Mouse (Mus musculus) adrenal gland, adult 18-20 months (tissue): ENCODE results near the gene Rasgrp2. TPM values are rescaled to one million over a fixed set of nuclear protein-coding genes. Genes with fewer than 3 reads are reported as not detected.

Source experiments
- DNase-seq, 2 experiments: peaks; one replicate each; pipeline ENCODE4 v3.0.0; 2021 to 2022; ENCODE audit warnings: low spot score in 2 of 2
- total RNA-seq, 2 experiments: library from RNA; stranded (reverse); gene quantifications; 1 replicate in 1 of 2; 2 replicates in 1 of 2; pipeline ENCODE4 v1.2.3; 2021

Rasgrp2 gene
- total RNA-seq, 2 experiments from 2014 or later: 38.0 to 44.8 TPM

- no peak for DNase-seq
These were observed 17.9 kb upstream of the Rasgrp2 start for GRCm38 (mm10) chr19:6381238-6381637.

- DNase-seq: no peak
These were observed 16.7 kb upstream of the Rasgrp2 start for GRCm38 (mm10) chr19:6382323-6382924.

GRCm38 (mm10) chr19:6383470-6383869, 15.7 kb upstream of the Rasgrp2 start:
- no peak for DNase-seq

GRCm38 (mm10) chr19:6384128-6384527, 15.0 kb upstream of the Rasgrp2 start, which contains the start of gene Pygm:
Gene Pygm, plus strand, starts transcription at chr19:6384399.
- no peak for DNase-seq

GRCm38 (mm10) chr19:6384954-6385353, 14.2 kb upstream of the Rasgrp2 start:
- DNase-seq: peak in 1 of 2 experiments; percentile 54

- DNase-seq: no peak
These were observed 13.7 kb upstream of the Rasgrp2 start for GRCm38 (mm10) chr19:6385419-6385818.

GRCm38 (mm10) chr19:6385821-6386220, 13.3 kb upstream of the Rasgrp2 start:
- DNase-seq: no peak

- no peak for DNase-seq
These were observed 12.9 kb upstream of the Rasgrp2 start for GRCm38 (mm10) chr19:6386234-6386633.

- DNase-seq: no peak
These were observed 11.1 kb upstream of the Rasgrp2 start for GRCm38 (mm10) chr19:6388006-6388405.

GRCm38 (mm10) chr19:6389803-6390202, 9.3 kb upstream of the Rasgrp2 start:
- peak in 1 of 2 experiments; percentile 21 for DNase-seq

- no peak for DNase-seq
These were observed 8.9 kb upstream of the Rasgrp2 start for GRCm38 (mm10) chr19:6390251-6390650.

GRCm38 (mm10) chr19:6392743-6393393, 6.3 kb upstream of the Rasgrp2 start:
- DNase-seq: no peak

GRCm38 (mm10) chr19:6393637-6394036, 5.5 kb upstream of the Rasgrp2 start:
- no peak for DNase-seq

GRCm38 (mm10) chr19:6396237-6396636, 2.9 kb upstream of the Rasgrp2 start:
- DNase-seq: no peak

- DNase-seq: peak in 1 of 2 experiments; percentile 22
These were observed 1.4 kb upstream of the Rasgrp2 start for GRCm38 (mm10) chr19:6397582-6398249.

- peak in 1 of 2 experiments; percentile 63 for DNase-seq
These were observed 474 bp upstream of the Rasgrp2 start for GRCm38 (mm10) chr19:6398447-6399284.

- DNase-seq: no peak
These were observed 1.3 kb downstream of the Rasgrp2 start for GRCm38 (mm10) chr19:6400096-6401086.

GRCm38 (mm10) chr19:6401131-6401815, 2.1 kb downstream of the Rasgrp2 start:
- peak; percentile 78 to 87 for DNase-seq

GRCm38 (mm10) chr19:6401951-6402350, 2.8 kb downstream of the Rasgrp2 start:
- DNase-seq: no peak
